Mouse (Mus musculus) adrenal gland, adult 18-20 months (tissue): ENCODE data around the gene Sdhaf1. TPM values are rescaled to one million over a fixed set of nuclear protein-coding genes. Genes with fewer than 3 reads are reported as not detected.

Experiments
- DNase-seq, 2 experiments: peaks; one replicate each; pipeline ENCODE4 v3.0.0; 2021 to 2022; ENCODE audit warnings: low spot score in 2 of 2
- total RNA-seq, 2 experiments: library from RNA; stranded (reverse); gene quantifications; 1 replicate in 1 of 2; 2 replicates in 1 of 2; pipeline ENCODE4 v1.2.3; 2021

Sdhaf1 gene
- total RNA-seq, 2 experiments from 2014 or later: 8.8 to 12.0 TPM

GRCm38 (mm10) chr7:30296816-30297215, 26.9 kb downstream of the Sdhaf1 start:
- no peak for DNase-seq

- DNase-seq: no peak
Measured at GRCm38 (mm10) chr7:30295103-30295502, 28.6 kb downstream of the Sdhaf1 start.

- DNase-seq: no peak
Measured at GRCm38 (mm10) chr7:30294296-30294695, 29.4 kb downstream of the Sdhaf1 start.

- DNase-seq: no peak
Measured at GRCm38 (mm10) chr7:30293795-30294194, 29.9 kb downstream of the Sdhaf1 start.

GRCm38 (mm10) chr7:30291215-30292131, 32.2 kb downstream of the Sdhaf1 start, which contains the start of gene Clip3:
Gene Clip3 (plus strand): TSS chr7:30291728.
- peak; percentile 40 to 58 for DNase-seq

- no peak for DNase-seq
Measured at GRCm38 (mm10) chr7:30289714-30290399, 33.8 kb downstream of the Sdhaf1 start.

GRCm38 (mm10) chr7:30289071-30289713, 34.5 kb downstream of the Sdhaf1 start:
- DNase-seq: no peak

GRCm38 (mm10) chr7:30288046-30288445, 35.6 kb downstream of the Sdhaf1 start:
- DNase-seq: no peak

GRCm38 (mm10) chr7:30286701-30287410, 36.8 kb downstream of the Sdhaf1 start:
- DNase-seq: no peak

- no peak for DNase-seq
Measured at GRCm38 (mm10) chr7:30282740-30283139, 41.0 kb downstream of the Sdhaf1 start.

- no peak for DNase-seq
Measured at GRCm38 (mm10) chr7:30281522-30281921, 42.2 kb downstream of the Sdhaf1 start.

- peak; percentile 71 to 72 for DNase-seq
Measured at GRCm38 (mm10) chr7:30280670-30281138, 43.0 kb downstream of the Sdhaf1 start.

- peak; percentile 83 to 88 for DNase-seq
Measured at GRCm38 (mm10) chr7:30279951-30280669, 43.6 kb downstream of the Sdhaf1 start, which contains the start of the genes Thap8 and Wdr62. Gene Thap8 (plus strand): TSS chr7:30280094. Gene Wdr62 (minus strand): TSS chr7:30280419.

- no peak for DNase-seq
Measured at GRCm38 (mm10) chr7:30279536-30279935, 44.2 kb downstream of the Sdhaf1 start.

GRCm38 (mm10) chr7:30278911-30279310, 44.8 kb downstream of the Sdhaf1 start:
- no peak for DNase-seq

GRCm38 (mm10) chr7:30274383-30274782, 49.3 kb downstream of the Sdhaf1 start:
- DNase-seq: no peak
